Mouse (Mus musculus) T-cell, adult 66 days (primary cell): ENCODE measurements around the gene Zfp831. TPM values are rescaled to one million over a fixed set of nuclear protein-coding genes. Genes with fewer than 3 reads are reported as not detected.

ENCODE experiments used
- total RNA-seq, 2 experiments: library from RNA; stranded (reverse); gene quantifications; 3 replicates in 1 of 2; 4 replicates in 1 of 2; pipeline ENCODE4 v1.2.4; 2023

The Zfp831 gene
- total RNA-seq = 10 to 100 TPM; 44.2 to 49.1 TPM

GRCm38 (mm10) chr2:174643448-174644144, at the start of gene Zfp831:
Gene Zfp831 (plus strand): TSS chr2:174643534.

Other genes starting within 250 kb of the Zfp831 start
- 10 to 100 TPM; 40.9 to 55.6 TPM for gene Nelfcd, start 227.7 kb upstream of the Zfp831 start, total RNA-seq
- 10 to 100 TPM; 23.5 to 33.6 TPM for gene Ctsz, start 204.5 kb upstream of the Zfp831 start, total RNA-seq
- not detected for gene Tubb1, start 192.8 kb upstream of the Zfp831 start, total RNA-seq
- gene Atp5e, start 179.4 kb upstream of the Zfp831 start, total RNA-seq = 100 to 1,000 TPM; 217 to 265 TPM
- gene Prelid3b, start 170.5 kb upstream of the Zfp831 start, total RNA-seq = 10 to 100 TPM; 44.3 to 48.2 TPM
- under 1 TPM in 1 of 2 experiments, not detected in 1; 0.17 TPM for gene Edn3, start 117.1 kb downstream of the Zfp831 start, total RNA-seq